Mouse (Mus musculus) olfactory bulb, adult 2 months (tissue): ENCODE measurements around the gene Spink4.

Experiments
- CTCF ChIP-seq: fragments of 200-500 bp; IDR thresholded peaks from 2 replicates; pipeline ENCODE4 v1.5.1; 2012; ENCODE audit warnings: low read depth, mild to moderate bottlenecking, low read length, moderate library complexity; ENCODE audit not compliant: insufficient read depth
- POLR2A ChIP-seq: fragments of 200-500 bp; IDR thresholded peaks from 2 replicates; pipeline ENCODE4 v1.6.1; 2012; ENCODE audit warnings: mild to moderate bottlenecking, low read depth, low read length, moderate library complexity; ENCODE audit not compliant: insufficient read depth

DNA sequence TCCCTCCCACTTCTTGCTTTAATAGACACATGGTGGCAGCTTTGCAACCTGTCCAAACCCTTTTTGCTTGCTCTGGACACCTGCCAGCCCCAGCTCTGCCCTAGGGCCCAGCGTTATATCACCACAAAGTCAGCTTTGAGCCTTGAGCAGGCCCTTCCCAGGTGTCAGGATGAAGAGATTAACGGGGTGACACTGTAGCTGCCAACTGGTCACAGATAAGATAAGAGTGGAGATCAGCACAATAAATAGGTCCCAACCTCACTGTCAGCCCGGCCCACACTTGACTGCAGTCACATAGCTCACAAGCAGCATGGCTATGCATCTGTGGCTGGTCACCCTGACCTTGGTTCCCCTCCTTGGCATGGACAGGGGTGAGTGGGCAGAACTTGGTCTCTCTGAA lies at the start of gene Spink4:
- no peak for TF ChIP-seq CTCF
- TF ChIP-seq POLR2A, result no peak
